Mouse (Mus musculus) neural tube, embryonic 10.5 days (tissue): ENCODE results near the gene C5ar1.
"Not testable (repeated sequence)": the region's sequence is repeated elsewhere in the genome, so short reads cannot be mapped to it uniquely, and the experiment has no call there.

Experiments
- DNase-seq: peaks from one replicate; pipeline ENCODE4 v3.0.0-alpha.2; 2017; ENCODE audit warnings: low spot score; ENCODE audit errors: extremely low spot score

Gene C5ar1

DNA sequence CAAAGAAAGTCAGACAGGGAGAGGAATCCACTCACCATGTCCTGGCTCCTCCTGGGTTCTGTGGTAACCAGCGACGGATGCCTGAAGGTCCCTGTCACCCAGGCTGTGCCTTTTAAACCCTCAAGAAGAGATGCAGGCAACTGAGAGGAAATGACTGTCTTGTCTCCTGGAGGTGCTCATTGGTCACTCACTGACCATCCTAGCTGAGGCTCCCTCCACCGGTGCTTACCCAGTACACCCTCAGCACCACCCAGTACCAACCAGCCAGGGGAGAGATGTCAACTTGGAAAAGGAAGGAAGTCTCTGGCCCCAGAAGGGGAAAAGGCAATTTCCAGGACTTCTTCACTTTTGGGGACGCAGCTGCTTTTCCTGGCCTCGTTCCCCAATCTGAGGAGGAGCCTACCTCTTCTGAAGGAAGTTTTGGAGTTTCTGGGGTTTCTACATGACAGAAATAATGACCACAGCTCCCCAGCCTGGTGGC lies at the start of gene C5ar1:
Gene C5ar1 (minus strand): TSS at position 431 of the 481 bp plus-strand sequence.
- no peak for DNase-seq

DNA sequence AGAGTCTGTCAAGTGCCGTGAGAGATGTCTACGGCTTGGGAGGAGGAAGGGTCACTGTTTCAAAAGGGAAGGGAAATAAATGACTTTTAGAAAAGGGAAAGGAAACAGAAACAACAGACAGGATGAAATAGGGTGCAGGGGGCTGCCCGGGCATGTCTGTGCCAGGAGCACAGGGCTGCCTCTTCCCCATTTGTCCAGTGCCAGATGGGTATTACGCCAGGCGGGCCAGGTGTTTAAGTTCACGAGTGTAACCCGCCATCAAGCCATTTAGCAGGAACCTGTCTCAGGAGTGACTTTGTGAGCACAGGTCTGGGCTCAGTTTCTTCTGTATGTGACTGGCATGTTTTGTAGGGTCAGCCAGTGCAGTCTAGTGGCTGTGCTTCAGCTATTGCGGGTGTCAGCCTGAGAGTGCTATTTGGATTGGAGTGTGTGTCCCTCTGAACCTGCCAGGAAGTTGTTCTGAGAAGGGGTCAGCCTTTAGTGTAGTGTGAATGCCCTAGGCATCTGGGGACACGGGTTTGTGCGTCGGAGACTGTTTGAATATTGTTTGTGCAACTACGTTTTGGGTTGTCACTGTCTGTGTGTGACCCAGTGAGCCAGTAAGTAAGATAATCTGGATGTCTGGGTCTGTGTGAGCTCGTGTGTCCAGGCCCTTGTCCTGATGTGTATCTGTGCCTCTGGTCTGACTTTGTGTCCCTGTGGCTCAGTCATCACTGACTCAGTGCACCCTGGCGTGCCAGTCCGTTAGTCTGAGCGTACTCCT lies 49.4 kb upstream of the C5ar1 start:
- DNase-seq = no peak

DNA sequence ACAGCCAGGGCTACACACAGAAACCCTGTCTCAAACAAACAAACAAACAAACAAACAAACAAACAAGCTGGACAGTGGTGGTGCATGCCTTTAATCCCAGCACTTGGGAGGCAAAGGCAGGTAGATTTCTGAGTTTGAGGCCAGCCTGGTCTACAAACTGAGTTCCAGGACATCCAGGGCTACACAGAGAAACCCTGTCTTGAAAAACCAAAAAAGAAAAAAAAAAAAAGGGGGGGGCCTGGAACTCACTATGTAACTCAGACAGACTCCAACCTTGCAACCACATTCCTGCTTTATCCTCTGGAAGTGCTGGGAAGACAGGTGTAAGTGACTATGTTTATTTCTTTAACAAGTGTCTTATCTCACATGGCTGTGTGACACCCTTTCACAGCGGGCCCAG lies 48.8 kb upstream of the C5ar1 start, which contains the start of gene Bbc3:
Gene Bbc3 (plus strand): TSS at position 301 of the 400 bp plus-strand sequence.
- not testable (repeated sequence) for DNase-seq

DNA sequence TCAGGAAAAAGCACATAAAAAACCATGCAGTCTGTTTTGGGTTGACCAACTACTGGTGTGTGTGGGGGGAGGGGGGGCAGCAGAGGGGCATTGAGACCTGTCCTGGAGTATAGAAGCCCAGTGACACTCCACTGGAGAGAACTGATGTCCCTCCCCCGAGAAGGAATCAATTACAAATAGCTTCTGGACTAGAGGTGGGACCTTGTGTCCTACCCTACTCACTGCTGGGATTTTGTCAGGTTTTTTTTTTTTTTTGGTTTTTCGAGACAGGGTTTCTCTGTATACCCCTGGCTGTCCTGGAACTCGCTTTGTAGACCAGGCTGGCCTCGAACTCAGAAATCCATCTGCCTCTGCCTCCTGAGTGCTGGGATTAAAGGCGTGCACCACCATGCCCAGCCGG lies 47.8 kb upstream of the C5ar1 start:
- DNase-seq = not testable (repeated sequence)

DNA sequence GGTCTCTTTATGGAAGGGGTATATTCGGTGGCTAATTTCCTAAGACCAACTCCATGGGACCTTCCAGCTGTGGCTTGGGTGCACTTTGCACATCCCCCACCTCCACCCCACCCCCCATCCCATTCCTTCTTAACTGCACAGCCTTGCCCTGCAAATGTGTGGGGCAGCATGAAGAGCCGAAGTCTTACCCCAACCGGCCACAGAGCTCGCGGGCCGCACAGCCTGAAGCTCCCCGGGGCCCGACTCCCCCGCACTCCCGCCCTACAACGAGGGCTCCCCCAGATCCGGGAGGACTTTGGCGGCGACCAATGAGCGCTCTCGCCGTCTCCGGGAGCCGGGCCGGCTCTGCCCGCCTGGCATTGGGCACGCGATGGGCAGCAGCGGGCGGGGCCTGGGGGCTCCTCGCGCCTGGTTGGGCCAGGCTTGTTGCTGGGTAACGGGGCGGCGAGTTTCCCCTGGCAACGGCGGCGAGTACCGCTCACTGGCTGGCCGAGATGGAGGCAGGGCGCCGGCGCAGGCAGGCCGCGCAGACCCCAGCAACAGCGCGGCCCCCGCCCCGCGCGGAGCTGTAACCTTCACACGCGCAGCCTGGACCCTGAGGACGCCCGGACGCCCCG lies 40.2 kb upstream of the C5ar1 start:
- peak; percentile 92 for DNase-seq

DNA sequence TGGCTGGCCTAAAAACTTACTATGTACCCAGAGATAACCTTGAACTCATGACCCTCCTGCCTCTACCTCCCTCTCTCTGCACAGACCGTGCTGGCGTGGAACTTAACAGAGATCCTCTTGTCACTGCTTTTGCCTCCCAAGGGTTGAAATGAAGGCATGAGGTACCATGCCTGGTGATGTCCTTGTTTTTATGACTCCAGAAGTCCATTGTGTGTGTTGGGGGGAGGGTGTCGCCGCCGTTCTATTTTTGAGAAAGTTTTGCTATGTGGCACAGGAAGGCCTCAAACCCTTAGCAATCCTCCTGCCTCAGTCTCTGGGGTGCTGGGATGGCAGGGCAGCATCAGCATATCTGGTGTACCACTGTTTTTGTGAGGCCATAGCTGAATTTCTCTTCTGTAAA lies 39.6 kb upstream of the C5ar1 start:
- no peak for DNase-seq

DNA sequence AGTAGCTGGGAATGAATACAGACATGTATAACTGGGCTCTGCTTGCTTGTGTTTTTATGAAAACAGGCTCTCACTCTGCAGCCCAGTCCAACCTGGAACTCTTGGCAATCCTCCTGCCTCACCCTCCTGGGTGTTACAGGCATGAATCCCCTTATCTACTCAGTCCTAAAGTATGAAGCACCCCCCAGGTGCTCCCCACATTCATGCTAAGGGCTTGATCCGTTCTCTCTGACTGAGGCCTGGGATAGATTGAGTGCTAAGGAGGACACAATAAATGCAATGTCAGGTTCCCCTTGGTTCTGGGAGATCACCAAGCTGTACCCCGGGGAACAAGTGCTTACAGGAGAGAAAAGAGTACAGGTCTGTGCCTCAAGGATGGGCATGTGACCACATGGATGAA lies 38.3 kb upstream of the C5ar1 start:
- DNase-seq = no peak

DNA sequence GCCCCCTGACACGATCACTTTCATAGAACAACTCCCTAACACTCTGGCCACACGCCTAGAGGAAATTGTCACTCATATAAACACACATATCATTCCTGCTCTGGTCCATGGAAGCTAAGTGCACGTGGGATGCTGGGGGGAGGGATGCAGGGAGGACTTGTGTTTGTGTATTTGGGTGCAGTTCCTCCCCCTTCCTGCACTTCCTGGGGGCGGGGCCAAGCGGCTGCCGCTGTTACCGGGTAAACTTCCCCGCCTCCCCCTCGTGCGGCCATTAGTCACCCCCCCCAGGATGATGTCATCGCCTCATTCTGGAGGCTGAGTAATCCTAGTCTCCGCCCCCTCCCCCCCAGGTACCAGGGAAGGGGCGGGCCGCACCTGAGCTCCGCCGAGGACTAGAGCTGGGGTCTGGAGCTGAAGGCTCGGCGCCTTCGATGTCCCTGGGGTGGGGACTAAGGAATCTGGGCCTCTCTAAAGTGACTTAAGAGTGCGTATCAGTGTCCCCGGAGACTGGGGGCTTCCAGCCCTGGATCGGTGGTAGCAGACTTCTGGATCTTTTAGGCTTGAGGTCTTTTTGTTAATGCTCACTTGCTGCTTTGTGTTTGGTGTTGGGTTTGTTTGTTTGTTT lies 37.5 kb upstream of the C5ar1 start:
- peak; percentile 77 for DNase-seq

DNA sequence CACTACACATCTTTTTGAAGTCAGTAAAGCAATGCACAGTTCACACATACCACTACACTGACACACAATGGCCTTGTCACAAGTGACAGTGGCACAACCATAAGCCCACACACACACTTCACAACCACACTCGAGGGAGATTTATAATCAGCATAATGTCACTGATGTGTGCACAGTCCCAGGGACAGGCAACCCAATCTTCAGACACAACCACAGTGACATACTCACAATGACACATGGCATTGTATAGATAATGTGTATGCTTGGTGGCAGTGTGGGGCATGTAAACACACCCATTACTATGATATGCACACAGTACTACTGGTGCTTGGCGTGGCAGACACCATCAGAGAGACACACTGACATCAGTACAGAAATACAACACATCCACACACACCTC lies 36.8 kb upstream of the C5ar1 start:
- no peak for DNase-seq

DNA sequence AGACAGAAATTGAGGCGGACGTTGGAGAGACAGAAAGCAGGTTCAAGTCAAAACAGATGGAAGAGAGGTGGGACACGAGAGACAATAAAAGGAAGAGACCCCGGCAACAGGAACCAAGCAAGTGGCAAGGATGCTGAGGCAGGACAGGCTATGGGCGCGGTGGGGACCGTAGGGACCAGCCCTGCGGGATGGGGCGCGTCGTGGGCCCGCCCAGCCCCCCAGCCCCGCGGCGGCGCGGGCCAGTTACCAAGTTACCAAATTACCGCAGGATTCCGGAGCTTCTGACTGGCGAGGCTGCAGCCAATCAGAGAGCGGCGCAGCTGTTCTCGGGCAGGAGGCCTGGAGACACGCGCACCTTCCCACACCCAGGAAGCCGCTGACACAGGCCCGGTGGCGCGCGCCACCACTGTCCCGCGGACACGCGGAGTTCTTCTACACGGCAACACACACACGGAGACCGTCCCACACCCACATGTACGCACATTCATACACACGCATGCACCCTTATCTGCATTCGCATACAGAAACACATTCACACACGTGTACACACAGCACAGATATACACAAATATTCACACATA lies 36.1 kb upstream of the C5ar1 start:
- DNase-seq = peak; percentile 73

DNA sequence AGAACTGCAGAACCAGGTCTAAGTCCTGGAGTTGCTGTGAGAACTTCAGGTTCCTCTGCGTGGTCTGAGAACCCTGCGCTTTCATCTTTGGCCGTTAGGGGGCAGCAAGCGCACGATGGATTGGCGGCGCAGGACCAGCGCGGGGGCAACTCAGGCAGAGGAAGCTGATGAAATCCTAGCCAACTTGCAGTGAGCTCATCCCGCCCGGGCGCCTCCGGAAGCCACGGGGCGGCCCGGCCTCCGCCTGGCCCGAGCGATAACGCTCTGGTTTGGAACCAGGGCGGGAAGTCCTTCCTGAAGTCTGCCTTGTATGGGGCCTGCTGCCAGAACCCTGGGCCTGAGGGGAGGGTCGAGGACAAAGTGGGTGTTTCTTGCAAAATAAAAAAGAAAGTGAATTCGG lies 35.5 kb upstream of the C5ar1 start:
- DNase-seq = peak; percentile 98

DNA sequence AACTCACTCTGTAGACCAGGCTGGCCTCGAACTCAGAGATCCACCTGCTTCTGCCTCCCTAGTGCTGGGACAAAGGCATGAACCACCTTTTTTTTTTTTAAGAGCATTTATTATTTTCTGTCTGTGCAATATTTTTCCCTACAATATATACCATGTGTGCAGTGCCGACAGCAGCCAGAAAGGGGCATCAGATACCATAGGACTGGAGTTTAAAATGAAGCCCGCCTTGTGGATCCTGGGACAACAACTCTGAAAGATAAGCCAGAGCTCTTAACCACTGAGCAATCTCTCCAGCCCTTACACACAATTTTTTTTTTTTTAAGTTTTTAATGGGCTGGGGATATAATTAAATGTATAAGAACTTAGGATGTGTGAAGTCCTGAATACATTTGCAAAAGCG lies 35.0 kb upstream of the C5ar1 start:
- DNase-seq = no peak

DNA sequence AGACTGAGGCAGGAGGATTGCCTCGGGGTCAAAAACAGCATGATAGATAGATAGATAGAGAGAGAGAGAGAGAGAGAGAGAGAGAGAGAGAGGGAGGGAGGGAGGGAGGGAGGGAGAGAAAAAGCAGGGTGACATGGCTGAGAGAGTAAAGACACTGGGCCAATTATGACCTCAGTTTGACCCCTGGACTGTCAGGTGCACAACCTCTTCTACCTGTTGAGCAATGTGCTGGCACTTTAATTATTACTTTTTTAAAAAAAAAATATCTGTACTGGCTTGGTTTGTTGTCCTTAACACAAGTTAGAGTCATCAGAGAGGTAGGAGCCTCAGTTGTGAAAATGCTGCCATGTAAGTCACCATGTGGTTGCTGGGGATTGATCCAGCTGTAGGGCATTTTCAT lies 28.5 kb upstream of the C5ar1 start:
- no peak for DNase-seq

DNA sequence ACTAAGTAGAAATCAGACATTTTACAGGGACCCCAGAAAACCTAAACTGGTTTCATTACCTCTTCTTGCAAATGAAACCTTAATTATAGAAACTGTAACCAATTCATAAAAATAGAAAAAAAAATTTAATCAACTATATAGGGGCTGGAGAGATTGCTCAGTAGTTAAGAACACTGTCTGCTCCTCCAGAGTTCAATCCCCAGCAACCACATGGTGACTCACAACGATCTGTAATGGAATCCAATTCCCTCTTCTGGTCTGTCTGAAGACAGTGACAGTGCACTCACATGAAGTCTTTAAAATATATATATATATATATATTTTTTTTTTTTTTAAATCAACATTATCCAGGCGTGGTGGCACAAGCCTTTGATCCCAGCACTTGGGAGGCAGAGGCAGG lies 27.7 kb upstream of the C5ar1 start:
- no peak for DNase-seq

DNA sequence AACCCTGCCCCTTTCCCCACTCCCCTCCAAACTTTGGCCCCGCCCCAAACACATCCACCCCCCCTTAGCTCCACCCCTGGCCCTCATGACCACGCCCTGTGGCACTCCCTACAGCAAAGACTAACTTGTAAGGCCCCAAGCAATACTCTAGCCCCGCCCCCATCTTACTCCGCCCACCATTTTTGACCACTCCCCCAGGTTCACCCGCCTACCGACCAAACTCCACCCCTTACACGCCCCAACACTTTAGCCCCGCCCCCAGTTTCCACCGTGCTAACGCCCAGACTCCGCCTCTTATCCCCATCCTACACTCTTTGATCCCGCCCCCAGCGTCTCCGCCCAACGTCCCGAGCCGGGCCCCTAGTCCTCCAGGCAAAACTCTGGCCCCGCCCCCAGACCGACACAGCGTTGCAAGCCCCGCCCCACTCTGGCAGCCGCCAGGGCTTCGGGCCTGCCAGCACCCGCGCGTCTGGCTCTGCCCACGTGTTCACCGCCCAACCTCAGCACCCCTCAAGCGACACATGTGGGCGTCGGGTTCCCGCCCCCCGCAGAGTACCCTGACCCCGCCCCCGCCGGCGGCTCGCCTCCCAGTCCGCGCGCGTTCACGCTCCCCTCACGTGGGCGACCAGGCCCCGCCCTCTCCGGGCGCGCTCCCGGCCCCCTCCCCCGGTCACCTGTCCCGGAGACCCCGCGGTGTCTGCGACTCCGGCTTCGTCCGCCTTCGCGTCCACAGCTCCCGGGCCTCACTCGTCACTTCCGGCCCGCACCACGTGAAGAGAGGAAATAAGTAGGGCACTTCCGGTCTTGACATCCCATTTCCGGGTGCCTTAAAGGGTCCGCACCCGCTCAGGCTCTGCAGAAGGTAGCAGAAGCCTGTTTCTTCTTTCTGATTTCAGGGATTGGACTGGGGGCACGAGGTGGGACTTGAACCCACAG lies 27.0 kb upstream of the C5ar1 start, which contains the start of gene Ccdc9:
Gene Ccdc9 (minus strand): TSS at position 770 of the 936 bp plus-strand sequence.
- DNase-seq = peak; percentile 99

DNA sequence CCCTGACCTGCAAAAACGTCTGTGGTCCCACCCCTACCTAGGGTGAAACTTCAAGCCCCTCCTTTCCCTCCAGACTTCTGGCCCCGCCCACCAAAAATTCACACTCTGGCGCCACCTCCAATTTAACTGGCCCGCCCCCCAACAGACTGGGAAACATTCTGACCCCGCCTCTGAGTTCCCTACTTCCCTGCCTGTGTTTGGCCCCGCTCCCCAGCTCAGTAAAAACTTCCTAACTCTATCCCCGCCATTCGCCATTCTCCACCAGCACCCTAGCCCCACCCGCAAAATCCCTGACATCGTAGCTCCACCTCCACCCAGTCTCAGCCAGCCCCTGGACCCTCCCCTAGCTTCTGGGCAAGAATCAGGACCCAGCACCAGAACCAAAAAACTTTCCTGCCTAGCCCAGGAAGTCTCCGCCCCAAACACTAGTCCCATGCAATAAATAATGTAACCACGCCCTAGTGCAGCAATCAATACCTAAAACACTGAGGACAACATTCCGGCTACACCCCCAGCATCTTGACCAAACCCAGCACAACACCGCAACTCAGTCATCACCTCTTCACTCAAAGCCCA lies 26.2 kb upstream of the C5ar1 start:
- no peak for DNase-seq

DNA sequence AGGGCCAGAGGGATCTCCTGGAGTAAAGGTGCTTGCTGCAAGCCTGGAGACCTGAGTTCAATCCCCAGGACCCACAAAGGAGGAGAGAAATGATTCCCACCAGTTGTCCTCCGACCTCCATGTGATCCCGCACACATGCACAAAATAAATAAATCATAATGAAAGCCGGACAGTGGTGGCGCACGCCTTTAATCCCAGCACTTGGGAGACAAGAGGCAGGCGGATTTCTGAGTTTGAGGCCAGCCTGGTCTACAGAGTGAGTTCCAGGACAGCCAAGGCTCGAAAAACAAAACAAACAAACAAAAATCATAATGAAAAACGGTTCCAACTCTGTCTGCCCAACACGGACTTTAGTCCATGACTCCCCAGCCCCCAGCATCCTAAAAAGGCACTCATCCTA lies 25.6 kb upstream of the C5ar1 start:
- DNase-seq = no peak

DNA sequence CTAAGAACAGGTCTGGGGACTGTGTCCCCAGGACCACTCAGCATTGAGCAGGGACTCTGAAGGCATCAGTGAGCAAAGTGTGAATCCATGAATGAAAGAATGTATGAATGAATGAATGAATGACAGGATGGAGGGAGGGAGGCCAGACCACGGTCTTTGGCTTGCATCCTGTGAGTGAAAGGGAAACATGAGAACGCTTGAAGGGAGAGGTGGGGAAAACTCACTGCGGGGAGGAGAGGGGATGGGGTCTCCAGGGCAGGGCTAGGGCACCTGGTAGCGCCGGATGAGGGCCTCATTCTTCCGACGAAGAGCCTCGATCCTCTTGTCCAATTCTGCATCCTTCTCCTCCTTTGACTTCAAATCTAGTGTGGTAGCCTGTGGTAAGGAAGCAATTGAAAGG lies 24.7 kb upstream of the C5ar1 start:
- DNase-seq = no peak

DNA sequence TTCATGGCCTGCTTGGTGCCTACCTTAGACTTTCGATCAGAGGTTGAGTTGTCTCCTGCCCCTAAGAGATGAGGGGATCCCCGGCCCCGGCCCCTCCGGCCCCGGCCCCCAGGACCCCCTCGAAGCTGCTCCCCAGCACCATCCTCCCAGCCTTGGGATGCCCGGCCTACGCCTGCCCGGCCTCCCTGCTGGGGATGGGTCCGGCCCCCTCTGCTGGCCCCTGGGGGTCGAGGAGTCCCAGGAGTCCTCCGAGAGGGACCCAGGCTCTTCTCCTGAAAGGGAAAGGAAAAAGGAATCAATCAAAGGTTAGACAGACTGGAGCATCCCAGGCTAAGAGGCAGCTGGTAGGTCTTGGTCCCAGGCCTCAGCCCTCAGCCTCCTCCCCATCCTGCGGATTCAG lies 23.0 kb upstream of the C5ar1 start:
- no peak for DNase-seq

DNA sequence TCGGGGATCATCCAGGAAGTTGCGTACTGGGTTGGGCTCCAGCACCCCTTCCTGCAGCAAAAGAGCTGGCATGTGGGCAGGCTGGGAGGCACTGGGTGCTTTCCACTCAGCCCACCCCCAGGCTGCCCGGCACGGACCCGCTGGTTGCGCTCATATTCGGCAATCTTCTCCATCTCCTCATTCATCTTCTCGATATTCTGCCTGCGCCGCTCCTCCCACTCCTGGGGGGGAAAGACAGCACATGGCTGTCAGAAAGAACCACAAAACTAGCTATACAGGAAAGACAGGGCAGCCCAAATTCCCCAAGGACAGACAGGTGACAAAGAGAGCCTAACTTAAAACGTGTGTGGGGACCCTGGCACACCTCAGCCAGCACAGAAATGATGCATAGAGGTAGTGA lies 21.4 kb upstream of the C5ar1 start:
- no peak for DNase-seq
